Mouse (Mus musculus) small intestine, adult 2 months (tissue): ENCODE data around the gene Tmem181a.
"Not testable (repeated sequence)": the region's sequence is repeated elsewhere in the genome, so short reads cannot be mapped to it uniquely, and the experiment has no call there.

Source experiments
- CTCF ChIP-seq: fragments of 200-500 bp; IDR thresholded peaks from 2 replicates; pipeline ENCODE4 v1.5.1; 2012; ENCODE audit warnings: low read depth, mild to moderate bottlenecking, control low read depth, inconsistent platforms, low read length, moderate library complexity, mixed read lengths; ENCODE audit not compliant: insufficient replicate concordance, insufficient read length; ENCODE audit errors: extremely low read depth
- POLR2A ChIP-seq: fragments of 200-500 bp; IDR thresholded peaks from 2 replicates; pipeline ENCODE4 v1.6.1; 2012; ENCODE audit warnings: low read depth, mild to moderate bottlenecking, control low read depth, inconsistent platforms, low read length, moderate library complexity

DNA sequence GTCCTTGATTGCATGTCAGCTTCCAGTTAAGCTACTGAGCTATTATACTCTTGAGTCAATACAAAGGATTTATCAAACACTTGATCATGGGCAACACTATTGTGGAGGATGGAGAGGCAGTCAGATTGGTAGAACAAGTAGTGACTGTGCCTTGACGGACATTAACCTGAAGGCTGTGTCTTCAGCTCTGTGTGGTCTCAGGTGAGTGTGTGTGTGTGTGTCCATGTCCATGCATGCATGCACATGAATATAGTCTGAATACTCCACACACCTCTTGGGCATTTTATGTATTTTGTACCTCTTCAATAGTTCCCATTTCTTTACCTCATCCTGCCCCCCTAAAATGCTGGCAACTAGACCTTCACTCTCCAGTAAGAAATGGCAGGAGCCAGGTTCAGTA is 5.4 kb upstream of the Tmem181a start:
- TF ChIP-seq CTCF, POLR2A: not testable (repeated sequence)
